Mouse (Mus musculus) spleen, postnatal 10 days (tissue): ENCODE results near the gene Dtx3.
"Not testable (repeated sequence)": the region's sequence is repeated elsewhere in the genome, so short reads cannot be mapped to it uniquely, and the experiment has no call there.

ENCODE experiments used
- DNase-seq, 2 experiments: peaks; one replicate each; pipeline ENCODE4 v3.0.0; 2021 to 2022; ENCODE audit warnings: low spot score in 2 of 2

Gene Dtx3

DNA sequence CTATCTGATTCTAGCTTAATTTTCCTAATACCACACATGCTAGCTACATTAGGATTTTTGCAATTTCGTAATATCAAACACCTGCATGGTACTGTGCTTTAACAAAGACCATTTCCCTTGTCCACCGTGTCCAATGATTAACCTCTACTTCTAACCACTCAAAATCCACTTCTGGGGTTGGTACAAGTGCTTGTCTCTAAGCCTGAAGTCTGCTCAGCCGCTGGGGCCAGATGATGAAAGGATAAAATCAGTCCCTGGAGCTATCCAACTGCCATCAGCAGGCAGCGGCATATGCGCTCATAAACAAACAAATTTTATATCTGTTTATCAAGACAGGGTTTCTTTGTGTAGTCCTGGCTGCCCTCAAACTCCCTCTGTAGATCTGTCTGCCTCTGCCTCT, 9.1 kb upstream of the Dtx3 start:
- no peak for DNase-seq

GRCm38 (mm10) chr10:127203106-127203505, 7.6 kb upstream of the Dtx3 start:
- DNase-seq, result no peak

- DNase-seq, result no peak
Observed at GRCm38 (mm10) chr10:127200279-127200678, 4.8 kb upstream of the Dtx3 start.

DNA sequence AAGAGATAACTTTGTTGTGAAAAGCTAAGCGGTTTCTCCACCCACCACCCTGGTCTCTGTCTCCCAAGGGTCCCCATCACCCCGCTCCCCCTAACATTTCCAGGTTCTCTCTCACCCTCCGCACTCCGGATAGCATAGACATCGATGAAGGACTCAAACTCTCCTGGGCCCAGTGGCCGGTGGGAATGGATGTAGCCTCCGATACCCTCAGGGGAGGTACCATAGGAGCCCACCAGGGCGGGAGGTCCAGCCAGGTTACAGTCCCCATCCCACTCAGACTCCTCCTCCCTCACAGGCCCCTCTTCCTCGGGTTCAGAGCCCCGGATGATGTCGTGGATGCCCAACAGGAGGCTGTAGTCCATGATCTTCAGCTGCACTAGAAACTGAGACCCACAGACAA, 3.9 kb upstream of the Dtx3 start:
- no peak for DNase-seq

GRCm38 (mm10) chr10:127199068-127199467, 3.5 kb upstream of the Dtx3 start:
- DNase-seq, result no peak

DNA sequence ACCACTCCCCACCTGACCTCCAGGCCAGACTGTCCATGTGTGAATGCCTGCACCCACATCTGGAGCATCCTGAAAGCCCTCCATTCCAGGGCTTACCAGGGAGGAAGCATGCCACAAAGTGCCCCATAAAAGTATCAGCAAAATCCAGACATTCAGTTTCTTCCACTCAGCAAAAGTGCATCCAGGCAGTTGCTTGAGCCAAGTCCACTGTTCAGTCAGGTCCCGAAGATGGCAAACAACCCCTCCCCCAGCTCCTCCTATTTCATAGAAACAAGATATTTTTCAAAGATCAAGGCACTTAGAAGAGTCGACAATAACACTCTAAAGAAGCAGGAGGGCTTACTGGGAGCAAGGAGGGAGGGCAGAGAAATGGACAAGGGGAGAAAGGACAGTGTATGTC, 3.0 kb upstream of the Dtx3 start:
- no peak for DNase-seq

DNA sequence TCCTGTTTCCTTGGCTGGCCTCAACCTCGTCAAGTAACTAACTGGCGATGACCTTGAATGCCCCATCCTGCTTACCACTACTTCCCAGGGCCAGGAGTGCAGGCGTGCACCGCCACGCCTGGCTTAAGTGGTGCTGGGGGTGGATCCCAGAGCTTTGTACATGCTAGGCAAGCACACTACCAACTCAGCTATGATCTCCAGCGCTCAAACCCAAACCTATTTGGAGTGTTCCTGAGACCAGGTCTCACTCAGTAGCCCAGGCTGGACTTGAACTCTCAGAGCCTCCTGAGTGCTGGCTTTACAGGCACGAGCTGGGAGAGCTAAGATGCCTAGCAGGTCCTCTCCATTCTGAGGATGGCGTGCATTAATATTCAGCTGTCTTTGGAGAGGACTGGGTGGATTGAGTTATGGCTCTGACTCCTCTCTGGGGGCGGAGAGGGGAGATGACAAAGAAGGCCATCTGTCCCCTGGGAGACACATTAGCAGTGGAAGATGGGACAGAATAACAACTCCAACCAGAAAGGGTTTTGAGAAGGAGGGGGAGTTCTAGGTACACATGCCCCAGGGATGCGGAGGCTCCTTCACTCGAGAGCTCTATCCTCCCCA, 2.1 kb upstream of the Dtx3 start:
- no peak for DNase-seq

DNA sequence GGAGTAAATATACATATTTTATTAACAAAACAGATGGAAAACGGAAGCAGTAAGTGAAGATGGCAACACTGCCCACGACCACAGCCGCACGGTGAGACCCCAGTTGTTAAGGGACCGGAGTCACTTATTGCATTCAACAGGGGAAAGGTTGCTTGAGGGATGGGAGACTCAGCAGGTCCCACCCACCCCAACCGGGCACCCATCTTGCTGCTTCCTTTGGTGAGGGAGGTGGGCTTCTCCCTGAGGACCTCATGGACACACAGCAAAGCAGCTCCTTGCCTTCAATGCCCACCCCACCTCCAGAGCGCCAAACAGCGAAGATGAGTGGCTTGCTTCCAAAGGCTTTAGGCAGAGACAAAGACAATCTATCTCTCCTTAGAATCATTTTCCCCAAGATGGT, 1.6 kb upstream of the Dtx3 start:
- DNase-seq, result no peak

DNA sequence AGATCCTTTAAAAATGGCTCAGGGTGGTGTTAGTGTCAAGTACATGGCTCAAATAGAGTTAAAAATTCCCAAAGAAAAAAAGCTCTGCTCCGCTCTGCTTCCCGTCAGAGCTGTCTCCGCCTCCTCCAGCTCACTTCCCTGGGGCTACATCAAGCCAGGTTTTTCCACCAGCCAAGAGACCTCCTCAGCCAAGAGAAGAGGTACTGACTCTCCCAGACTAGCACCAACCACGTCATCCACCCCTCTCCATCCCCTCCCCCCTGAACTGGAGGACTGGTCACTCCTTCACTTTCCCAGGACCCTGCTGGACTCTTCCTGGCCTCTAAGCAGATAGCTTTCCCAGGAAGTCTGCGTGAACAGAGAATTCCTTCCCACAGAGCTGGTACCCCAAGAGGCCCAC, 864 bp upstream of the Dtx3 start:
- no peak for DNase-seq

DNA sequence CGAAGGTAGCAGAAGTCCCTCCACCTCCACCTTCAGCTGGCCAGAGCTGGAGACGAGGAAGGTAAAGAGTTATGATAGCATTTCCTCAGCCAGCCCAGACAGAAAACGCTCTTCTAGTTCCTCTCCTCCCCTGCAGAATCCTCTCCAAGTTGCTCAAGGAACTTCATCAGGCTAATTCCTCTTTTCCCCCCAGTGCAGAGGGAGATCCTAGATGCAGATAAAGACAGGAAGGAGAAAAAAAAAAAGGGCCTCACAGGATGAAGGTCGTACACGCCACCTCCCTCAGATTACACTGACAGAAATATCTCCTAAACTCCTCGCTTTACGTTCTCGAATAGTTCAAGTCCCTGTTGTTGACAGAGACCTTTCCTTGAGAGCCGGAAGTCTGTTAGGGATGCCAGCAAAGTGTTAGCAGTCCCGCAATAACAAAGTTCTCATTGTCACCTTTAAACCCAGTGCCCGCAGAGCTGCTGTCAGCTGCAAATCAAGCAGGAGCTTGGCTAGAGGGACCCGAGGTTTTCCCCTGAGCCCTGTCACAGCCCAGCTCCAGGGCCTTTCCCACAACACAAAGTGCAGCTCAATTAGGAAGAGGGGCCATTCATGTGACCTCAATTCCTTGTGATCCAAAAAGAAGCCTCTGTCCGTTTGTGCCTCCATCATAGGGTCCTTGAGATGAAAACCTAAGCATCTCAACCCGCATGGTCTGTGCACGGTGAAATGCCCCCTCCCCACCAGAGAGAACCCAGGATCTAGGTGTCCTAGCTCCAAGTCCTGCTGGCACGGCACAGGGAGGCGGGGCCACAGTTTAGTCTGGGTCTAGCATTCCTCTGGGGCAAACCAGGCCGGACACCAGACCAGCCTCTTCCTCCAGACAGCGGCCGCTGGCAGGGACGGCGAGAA, 850 bp downstream of the Dtx3 start:
- DNase-seq, result peak; percentile 64 to 73

- no peak for DNase-seq
Observed at GRCm38 (mm10) chr10:127193011-127193410, 2.5 kb downstream of the Dtx3 start.

GRCm38 (mm10) chr10:127192057-127192328, 3.5 kb downstream of the Dtx3 start:
- not testable (repeated sequence) for DNase-seq

DNA sequence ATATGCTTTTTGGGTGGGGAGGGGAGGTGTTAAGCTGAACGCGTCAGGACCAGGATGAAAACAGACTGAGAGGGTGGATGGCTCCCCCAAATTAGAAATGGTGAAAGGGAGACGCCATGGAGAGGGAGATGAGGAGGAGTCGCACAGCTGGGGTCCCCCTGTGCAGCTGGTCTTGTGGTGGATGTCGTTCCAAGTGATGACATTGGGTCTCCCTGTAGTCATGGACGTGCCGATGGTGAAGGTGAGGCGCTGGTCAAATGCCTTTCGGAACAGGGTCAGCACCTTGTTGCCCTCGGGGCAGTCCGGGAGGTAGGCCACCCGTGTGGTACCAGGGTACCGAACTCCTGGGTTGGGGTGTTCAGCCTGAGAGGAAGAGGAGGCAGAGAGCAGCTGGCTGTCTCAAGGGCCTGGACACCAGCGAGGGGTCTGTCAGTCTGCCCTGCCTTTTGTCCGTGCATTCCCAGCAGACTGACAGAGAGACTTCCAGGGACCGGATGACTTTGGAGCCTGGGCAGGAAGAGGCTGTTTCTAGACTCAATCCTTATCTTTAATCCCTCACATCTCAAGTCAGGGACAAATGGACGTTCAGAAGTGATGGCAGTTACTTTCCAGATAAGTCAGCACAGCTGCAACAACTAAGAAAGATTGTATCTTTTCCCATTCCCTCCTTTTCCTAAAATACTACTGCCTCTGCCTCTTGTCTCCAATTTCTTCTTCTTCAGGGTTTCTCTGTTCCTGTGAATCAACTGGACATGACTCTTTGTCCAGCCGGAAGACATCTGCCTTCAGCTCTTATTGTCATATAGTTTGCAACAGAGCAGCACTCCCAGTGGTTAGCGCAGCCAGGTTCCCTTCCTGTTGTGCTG, 4.1 kb downstream of the Dtx3 start:
- no peak for DNase-seq

DNA sequence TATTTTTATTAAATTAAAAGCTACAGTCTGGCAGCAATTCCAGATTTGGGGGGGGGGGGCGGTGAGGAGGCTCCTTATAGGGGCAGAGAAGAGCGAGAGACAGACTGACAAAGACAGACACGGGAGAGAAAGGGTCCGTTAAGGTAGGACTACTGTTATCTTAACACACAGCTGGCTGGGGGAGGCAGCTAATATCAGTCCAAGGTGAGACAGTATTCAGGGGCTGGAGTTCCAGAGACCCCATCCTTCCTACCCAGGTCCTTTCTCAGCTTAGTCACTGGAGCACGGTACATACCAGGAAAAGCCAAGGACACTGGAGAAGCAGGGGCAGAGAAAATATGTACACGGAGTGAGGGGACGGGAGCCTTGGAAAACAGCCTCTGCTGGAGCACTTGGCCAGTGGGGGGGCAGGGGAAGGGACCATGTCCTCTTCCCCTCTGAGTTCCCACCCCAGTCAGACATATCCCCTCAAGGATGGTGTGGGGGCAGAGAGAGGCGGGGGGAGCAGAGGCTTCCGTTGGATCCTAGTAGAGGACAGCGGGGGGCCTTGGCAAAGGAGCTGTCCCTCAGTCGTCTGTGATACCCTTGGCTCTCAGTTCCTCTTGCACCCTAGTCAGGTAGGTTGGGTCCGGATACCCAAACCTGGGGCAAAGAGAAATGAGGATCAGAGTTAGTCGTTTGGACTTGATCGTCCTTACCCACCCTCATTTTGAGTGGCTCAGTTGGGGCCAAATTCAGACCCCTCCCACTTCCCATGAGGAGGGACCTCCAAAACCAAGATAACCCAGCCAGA, 4.9 kb downstream of the Dtx3 start:
- no peak for DNase-seq

DNA sequence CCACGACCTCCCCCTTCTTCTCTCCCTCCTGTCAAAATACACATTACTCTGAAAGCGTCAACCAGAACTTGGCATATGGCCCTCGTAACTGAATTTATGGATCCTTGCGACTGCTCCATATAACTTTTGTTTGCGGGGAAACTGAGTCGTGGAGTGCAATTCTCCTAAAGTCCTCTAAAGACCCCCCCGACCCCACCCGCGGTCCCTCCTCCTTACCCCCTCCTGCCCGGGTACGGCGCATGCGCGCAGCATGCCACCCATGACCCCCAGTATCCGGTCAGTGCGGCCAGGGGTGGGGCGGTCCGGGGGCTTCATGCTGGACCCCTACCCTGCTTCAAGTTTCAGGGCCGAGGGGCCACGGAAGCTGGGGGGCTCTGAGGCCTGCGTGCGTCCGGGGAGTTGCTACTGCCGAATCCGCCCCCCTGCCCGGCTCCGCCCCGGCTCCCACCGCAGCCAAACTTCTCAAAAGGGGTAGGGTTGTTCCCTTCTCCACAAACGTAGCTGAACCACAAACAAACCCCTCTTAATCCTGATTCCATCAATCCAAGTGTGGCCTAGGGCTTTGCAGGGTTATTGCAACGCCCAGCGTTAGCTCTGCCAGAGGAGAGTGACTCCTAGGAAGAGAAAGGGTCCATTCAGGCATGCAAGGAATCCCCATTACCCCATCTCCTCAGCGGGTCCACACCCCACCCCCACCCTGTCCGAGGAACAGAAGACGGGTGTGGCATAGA, 5.7 kb downstream of the Dtx3 start, which contains the start of gene Arhgef25:
Gene Arhgef25, minus strand, starts transcription at position 433 of the 731 bp plus-strand sequence.
- peak in 1 of 2 experiments; percentile 46 for DNase-seq

DNA sequence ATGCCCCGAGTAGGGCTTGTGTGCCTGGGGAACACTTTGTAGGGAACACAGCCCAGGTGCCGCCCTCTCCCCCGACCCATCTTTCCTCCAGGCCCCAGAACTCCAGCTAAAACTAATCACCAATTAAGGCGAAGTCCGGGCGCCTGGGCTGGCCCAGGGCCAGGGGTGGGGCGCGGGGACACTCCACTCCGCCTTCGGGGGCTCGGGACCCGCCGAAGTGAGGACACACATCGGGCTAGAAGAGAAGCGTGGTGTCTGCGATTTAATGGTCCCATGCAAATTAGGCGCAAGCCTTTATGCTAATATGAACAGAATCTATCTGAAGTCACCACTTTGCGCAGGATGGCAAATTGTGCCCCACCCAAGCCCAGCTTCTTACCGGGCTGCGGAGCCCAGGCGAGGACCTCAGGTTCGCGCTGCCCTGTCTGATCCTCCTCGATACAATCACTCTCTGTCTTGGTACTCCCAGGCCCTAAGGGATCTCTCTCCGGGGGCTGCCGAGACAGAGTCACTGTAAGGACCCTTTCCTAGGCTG, 6.3 kb downstream of the Dtx3 start:
- peak; percentile 62 to 68 for DNase-seq

- DNase-seq, result peak; percentile 41 to 52
Observed at GRCm38 (mm10) chr10:127188465-127189115, 6.9 kb downstream of the Dtx3 start.

- no peak for DNase-seq
Observed at GRCm38 (mm10) chr10:127188079-127188453, 7.5 kb downstream of the Dtx3 start.

DNA sequence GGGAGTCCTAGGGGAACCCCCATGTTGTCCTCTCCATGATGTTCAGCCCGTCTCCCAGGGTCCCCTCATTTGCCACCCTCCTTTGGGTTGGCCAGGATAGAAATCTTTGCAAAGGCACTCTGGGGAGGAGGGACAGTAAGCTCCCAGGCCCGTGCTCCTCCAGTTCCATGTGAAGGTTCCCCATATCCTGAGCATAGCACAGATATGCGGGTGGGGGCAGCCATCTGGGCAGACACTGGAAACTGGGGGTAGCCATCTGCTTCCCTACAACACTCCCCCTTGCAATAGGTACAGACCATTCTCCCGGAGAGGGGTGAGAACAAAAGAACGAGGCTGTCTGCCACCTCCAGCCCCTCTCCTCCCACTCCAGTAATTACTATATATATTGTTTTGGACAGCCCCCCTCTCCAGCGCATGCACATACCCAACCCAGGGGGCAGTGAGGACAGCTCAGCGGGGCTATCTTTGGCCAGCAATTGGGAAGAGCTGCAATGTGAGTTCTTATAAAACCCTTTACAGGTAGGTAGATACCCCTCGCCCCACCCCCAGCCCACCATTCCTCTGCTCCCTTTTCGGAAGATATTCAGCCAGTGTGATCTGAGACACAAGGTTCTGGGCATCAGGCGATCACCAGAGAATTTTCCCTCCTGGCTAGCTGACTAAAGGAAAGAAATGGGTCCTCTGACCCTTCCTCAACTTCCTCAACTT, 8.0 kb downstream of the Dtx3 start:
- no peak for DNase-seq

- no peak for DNase-seq
Observed at GRCm38 (mm10) chr10:127186451-127186850, 9.1 kb downstream of the Dtx3 start.
